Mouse (Mus musculus) adrenal gland, adult 2 months (tissue): ENCODE data around the gene Lasp1. TPM values are rescaled to one million over a fixed set of nuclear protein-coding genes. Genes with fewer than 3 reads are reported as not detected.
"Not testable (repeated sequence)": the region's sequence is repeated elsewhere in the genome, so short reads cannot be mapped to it uniquely, and the experiment has no call there.

Experiments
- DNase-seq: peaks from one replicate; pipeline ENCODE4 v3.0.0; 2021
- polyA plus RNA-seq: library from polyadenylated mRNA; depleted of rRNA; stranded (reverse); fragments of >200 nt; gene quantifications from 2 replicates; pipeline ENCODE4 v1.2.3, GENCODE M21; 2012
- total RNA-seq, 2 experiments: library from RNA; stranded (reverse); gene quantifications; 2 replicates each; pipeline ENCODE4 v1.2.3; 2021

The Lasp1 gene
- total and polyA plus RNA-seq, 3 experiments = 118 to 172 (median 127) TPM

GRCm38 (mm10) chr11:97829365-97829764, 30.6 kb downstream of the Lasp1 start:
- DNase-seq = no peak

GRCm38 (mm10) chr11:97829913-97830476, 31.2 kb downstream of the Lasp1 start:
- no peak for DNase-seq

- DNase-seq = no peak
These were observed 31.7 kb downstream of the Lasp1 start for GRCm38 (mm10) chr11:97830501-97830900.

- no peak for DNase-seq
These were observed 33.2 kb downstream of the Lasp1 start for GRCm38 (mm10) chr11:97832001-97832400.

GRCm38 (mm10) chr11:97833352-97833751, 34.6 kb downstream of the Lasp1 start:
- no peak for DNase-seq

- no peak for DNase-seq
These were observed 37.7 kb downstream of the Lasp1 start for GRCm38 (mm10) chr11:97836541-97836940.

- not testable (repeated sequence) for DNase-seq
These were observed 38.3 kb downstream of the Lasp1 start for GRCm38 (mm10) chr11:97837051-97837450.

- DNase-seq = no peak
These were observed 38.9 kb downstream of the Lasp1 start for GRCm38 (mm10) chr11:97837641-97838149.

GRCm38 (mm10) chr11:97838779-97839440, 40.1 kb downstream of the Lasp1 start:
- peak; percentile 65 for DNase-seq

- no peak for DNase-seq
These were observed 40.8 kb downstream of the Lasp1 start for GRCm38 (mm10) chr11:97839441-97840134.

- no peak for DNase-seq
These were observed 41.3 kb downstream of the Lasp1 start for GRCm38 (mm10) chr11:97840135-97840490.

GRCm38 (mm10) chr11:97840539-97840954, 41.7 kb downstream of the Lasp1 start, which contains the start of gene B230217C12Rik:
B230217C12Rik (plus strand) TSS chr11:97840780.
- no peak for DNase-seq

GRCm38 (mm10) chr11:97840991-97841661, 42.3 kb downstream of the Lasp1 start:
- peak; percentile 85 for DNase-seq

- no peak for DNase-seq
These were observed 43.2 kb downstream of the Lasp1 start for GRCm38 (mm10) chr11:97842001-97842400.

GRCm38 (mm10) chr11:97850367-97850766, 51.6 kb downstream of the Lasp1 start:
- peak; percentile 38 for DNase-seq

- no peak for DNase-seq
These were observed 52.8 kb downstream of the Lasp1 start for GRCm38 (mm10) chr11:97851601-97852000.

- DNase-seq = no peak
These were observed 56.7 kb downstream of the Lasp1 start for GRCm38 (mm10) chr11:97855473-97855872.

GRCm38 (mm10) chr11:97862148-97862547, 63.3 kb downstream of the Lasp1 start:
- DNase-seq = no peak

GRCm38 (mm10) chr11:97865421-97865820, 66.6 kb downstream of the Lasp1 start:
- DNase-seq = no peak

GRCm38 (mm10) chr11:97866091-97866888, 67.5 kb downstream of the Lasp1 start:
- no peak for DNase-seq

- no peak for DNase-seq
These were observed 68.8 kb downstream of the Lasp1 start for GRCm38 (mm10) chr11:97867591-97867990.

GRCm38 (mm10) chr11:97872378-97872777, 73.6 kb downstream of the Lasp1 start:
- not testable (repeated sequence) for DNase-seq
